Mouse (Mus musculus) cortical plate, adult 2 months (tissue): Measurements from ENCODE around the gene Tcea2.
A peak's percentile ranks its signal among the peaks of the same experiment; 100 is the strongest.

Source experiments
- CTCF ChIP-seq: fragments of 200-500 bp; IDR thresholded peaks from 2 replicates; pipeline ENCODE4 v1.5.1; 2011; ENCODE audit warnings: mild to moderate bottlenecking, control low read depth, low read length; ENCODE audit not compliant: insufficient read depth; ENCODE audit errors: extremely low read depth
- POLR2A ChIP-seq: fragments of 200-500 bp; IDR thresholded peaks from 2 replicates; pipeline ENCODE4 v1.6.1; 2011; ENCODE audit warnings: mild to moderate bottlenecking, low read length, control low read depth; ENCODE audit not compliant: insufficient read depth; ENCODE audit errors: extremely low read depth

- TF ChIP-seq CTCF = peak; percentile 76
- no peak for TF ChIP-seq POLR2A
These were observed 42.1 kb downstream of the Tcea2 start for GRCm38 (mm10) chr2:181722213-181722612.
